Mouse (Mus musculus): ENCODE data around the gene Cacna2d2. TPM values are rescaled to one million over a fixed set of nuclear protein-coding genes. Genes with fewer than 3 reads are reported as not detected.

Cacna2d2 gene
- total RNA-seq, 2 experiments from 2014 or later: 21.4 to 27.2 TPM

DNA sequence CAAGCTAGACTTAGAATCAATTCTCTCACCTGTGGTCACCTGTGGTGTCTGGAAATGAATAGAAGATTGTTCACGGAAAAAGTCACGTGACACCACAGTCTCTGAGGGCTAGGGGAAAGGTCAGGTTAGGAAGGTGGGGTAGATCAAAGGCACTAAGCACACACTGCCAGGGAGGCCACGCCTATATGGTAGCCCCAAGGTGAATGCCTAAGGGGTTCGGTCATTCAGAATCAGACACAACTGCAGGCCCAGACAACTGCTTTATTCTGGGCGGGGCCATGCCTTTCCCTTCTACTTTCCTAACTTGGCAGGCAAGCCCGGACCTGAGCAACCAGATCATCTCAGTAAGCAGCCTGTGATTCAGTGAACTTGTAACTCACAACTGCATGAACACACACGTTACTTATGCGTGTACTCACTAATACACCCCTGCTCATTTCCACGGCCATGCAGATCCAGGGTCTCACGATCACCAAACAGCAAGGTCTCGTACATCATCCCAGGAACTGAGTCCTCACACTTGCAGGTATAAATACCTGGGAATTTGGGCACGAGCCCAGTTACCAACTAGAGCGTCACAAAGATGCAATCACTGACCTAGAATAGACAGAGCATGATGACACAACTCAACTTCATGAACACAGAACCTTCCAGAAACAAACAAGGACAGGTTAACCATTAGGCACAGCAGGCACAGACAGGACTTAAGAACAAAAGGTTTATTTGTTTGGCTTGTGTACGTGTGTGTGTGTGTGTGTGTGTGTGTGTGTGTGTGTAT is 176.4 kb downstream of the Cacna2d2 start:
- no peak for DNase-seq (ENCODE audit: low spot score in 2 of 2)

DNA sequence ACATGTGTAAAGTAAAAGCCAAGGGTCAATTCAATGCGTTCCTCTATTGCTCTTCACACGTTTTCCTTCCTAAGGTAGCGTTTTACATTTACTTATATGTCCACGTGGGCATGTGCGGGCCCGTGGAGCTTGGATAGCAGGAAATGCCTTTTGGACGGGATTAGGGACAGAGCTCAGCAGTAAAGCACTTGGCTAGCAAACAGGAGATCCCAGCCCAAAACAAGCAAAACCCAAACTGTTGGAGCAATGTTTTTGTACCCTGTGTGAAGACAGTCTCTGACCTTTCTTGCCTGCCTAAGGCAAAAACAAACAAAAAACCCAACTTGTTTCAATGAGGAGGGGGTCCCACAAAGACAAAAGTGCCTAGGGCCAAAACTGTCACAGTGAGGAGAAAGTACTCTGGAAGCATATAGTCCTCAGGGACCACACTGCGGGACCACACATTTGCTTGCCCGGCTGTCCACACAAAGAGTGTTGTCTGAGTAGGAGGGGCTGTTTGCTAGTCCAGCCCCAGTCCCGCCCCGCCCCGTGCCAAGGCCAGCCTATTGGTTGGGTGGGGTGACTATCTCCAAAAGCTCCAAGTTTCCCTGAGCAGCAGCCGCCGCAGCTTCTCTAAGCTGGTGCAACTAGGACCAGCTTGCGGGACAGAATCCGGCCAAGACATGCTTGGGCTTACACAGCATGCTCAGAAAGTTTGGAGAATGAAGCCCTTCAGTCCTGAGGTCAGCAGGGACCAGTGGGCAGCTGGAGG is 177.1 kb downstream of the Cacna2d2 start, which contains the start of gene Hyal1:
Gene Hyal1, plus strand, starts transcription at position 571 of the 751 bp plus-strand sequence.
- peak; percentile 62 to 63 for DNase-seq (ENCODE audit: low spot score in 2 of 2)

DNA sequence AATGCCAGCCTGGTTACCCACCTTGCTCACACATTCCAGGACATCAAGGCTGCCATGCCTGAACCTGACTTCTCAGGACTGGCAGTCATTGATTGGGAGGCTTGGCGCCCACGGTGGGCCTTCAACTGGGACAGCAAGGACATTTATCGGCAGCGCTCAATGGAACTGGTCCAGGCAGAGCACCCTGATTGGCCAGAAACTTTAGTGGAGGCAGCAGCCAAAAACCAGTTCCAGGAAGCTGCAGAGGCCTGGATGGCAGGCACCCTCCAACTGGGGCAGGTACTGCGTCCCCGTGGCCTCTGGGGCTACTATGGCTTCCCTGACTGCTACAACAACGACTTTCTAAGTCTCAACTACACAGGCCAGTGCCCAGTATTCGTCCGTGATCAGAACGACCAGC is 178.5 kb downstream of the Cacna2d2 start:
- DNase-seq (ENCODE audit: low spot score in 2 of 2): no peak

DNA sequence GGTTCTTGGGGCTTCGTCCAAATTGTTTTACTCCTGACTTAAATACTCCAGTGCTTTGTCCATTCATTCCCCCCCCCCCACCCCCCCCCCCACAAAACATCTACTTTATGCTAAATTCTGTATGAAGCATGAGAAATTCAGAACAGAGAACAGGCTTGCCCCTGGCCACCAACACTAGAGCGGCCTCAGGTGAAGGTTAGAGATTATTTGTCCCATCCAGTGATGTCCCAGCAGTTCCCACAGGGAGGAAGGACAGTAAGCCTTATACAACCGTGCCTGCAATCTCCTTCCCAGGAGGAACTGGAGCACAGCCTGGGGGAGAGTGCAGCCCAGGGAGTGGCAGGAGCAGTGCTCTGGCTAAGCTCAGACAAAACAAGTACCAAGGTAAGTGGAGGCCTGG is 179.2 kb downstream of the Cacna2d2 start, which contains the start of gene Naa80:
Gene Naa80, plus strand, starts transcription at position 301 of the 400 bp plus-strand sequence.
- DNase-seq (ENCODE audit: low spot score in 2 of 2): no peak

Other genes with a start within 250 kb of the Cacna2d2 start
- gene Dock3, start 167.7 kb upstream of the Cacna2d2 start, total RNA-seq (2021): 100 to 1,000 TPM in 1 of 2 experiments, 10 to 100 TPM in 1; 87.6 to 114 TPM
- 1 to 10 TPM; 1.7 to 1.8 TPM for gene Mapkapk3, start 109.7 kb upstream of the Cacna2d2 start, total RNA-seq (2021)
- gene Cish, start 103.6 kb upstream of the Cacna2d2 start, total RNA-seq (2021): 10 to 100 TPM in 1 of 2 experiments, 1 to 10 TPM in 1; 5.9 to 10.0 TPM
- gene Hemk1, start 61.3 kb upstream of the Cacna2d2 start, total RNA-seq (2021): 10 to 100 TPM; 14.6 to 19.9 TPM
- gene 6430571L13Rik, start 59.0 kb upstream of the Cacna2d2 start, total RNA-seq (2021): 1 to 10 TPM; 2.5 to 3.2 TPM
- 10 to 100 TPM; 33.2 to 33.3 TPM for gene Tmem115, start 134.3 kb downstream of the Cacna2d2 start, total RNA-seq (2021)
- 10 to 100 TPM; 17.7 to 19.5 TPM for gene Cyb561d2, start 142.6 kb downstream of the Cacna2d2 start, total RNA-seq (2021)
- gene Nprl2, start 142.6 kb downstream of the Cacna2d2 start, total RNA-seq (2021): 10 to 100 TPM; 31.1 to 33.1 TPM
- 1 to 10 TPM; 3.4 to 4.1 TPM for gene Zmynd10, start 147.7 kb downstream of the Cacna2d2 start, total RNA-seq (2021)
- 10 to 100 TPM; 18.3 to 18.6 TPM for gene Rassf1, start 151.9 kb downstream of the Cacna2d2 start, total RNA-seq (2021)
- gene Tusc2, start 163.6 kb downstream of the Cacna2d2 start, total RNA-seq (2021): 10 to 100 TPM; 58.3 to 66.6 TPM
- 10 to 100 TPM; 19.8 to 21.0 TPM for gene Hyal2, start 168.3 kb downstream of the Cacna2d2 start, total RNA-seq (2021)
- gene Hyal1, start 177.3 kb downstream of the Cacna2d2 start, total RNA-seq (2021): 1 to 10 TPM; 3.7 to 4.2 TPM
- gene Naa80, start 179.3 kb downstream of the Cacna2d2 start, total RNA-seq (2021): 10 to 100 TPM; 10.7 to 11.9 TPM
- gene Hyal3, start 181.2 kb downstream of the Cacna2d2 start, total RNA-seq (2021): 1 to 10 TPM; 1.2 to 1.7 TPM
- gene Ifrd2, start 188.0 kb downstream of the Cacna2d2 start, total RNA-seq (2021): 10 to 100 TPM; 13.2 to 14.1 TPM
- gene Sema3b, start 209.6 kb downstream of the Cacna2d2 start, total RNA-seq (2021): 1 to 10 TPM; 3.5 to 3.7 TPM
- gene Gnai2, start 235.8 kb downstream of the Cacna2d2 start, total RNA-seq (2021): 100 to 1,000 TPM; 254 to 263 TPM

Measured in layer of hippocampus, postnatal 10 days (tissue).